Mouse (Mus musculus): ENCODE data around the gene Snx10.
"Not testable (repeated sequence)": the region's sequence is repeated elsewhere in the genome, so short reads cannot be mapped to it uniquely, and the experiment has no call there.

The Snx10 gene

GRCm38 (mm10) chr6:51523807-51524320 lies at the start of gene Snx10:
TSS of gene Snx10 (plus strand) at chr6:51523901.
- DNase-seq = peak; percentile 48

DNA sequence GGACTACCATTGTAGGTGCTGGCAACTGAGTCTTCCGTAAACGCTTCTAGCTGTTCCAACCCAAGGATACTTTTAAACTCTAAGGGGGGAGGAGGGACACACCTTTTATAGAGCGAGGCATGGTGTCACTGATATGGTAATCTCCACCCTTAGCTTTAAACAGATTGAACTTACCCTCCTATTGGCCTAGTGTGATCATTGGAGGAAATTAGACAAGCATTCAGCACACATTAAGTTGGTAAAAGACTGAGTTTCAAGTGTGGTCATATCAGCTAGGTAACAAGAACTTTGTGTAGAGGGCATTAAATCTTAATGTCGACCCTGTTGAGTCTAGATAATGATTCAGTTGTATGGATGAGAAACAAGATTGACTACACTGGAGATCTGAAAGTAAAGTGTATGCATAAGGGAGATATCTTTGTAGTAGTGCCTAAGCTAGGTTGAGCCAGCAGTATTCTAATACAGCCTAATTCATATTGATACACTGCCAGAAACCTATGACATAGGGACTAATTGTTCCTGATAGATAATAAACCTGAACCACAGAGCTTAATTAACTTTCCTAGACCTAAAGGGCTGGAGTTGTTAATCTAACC lies 44.5 kb upstream of the Snx10 start:
- no peak for DNase-seq

GRCm38 (mm10) chr6:51481548-51481947 lies 42.2 kb upstream of the Snx10 start:
- no peak for DNase-seq

DNA sequence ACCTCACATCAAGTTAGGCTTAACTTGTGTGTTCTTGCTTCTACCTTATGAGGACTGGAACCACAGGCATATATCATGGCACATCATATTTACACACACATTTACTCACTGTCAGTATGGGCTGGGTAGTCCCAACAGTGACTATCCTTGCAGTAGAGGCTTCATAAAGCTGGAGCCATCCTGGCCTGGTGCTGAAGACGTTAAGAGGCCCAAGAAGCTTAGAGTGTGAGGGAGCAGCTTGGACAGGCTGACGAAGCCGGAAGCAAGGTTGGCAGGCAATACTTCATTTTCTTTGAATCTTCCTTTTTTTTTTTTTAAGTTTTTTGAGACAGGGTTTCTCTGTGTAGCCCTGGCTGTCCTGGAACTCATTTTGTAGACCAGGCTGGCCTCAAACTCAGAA lies 39.8 kb upstream of the Snx10 start:
- no peak for DNase-seq

DNA sequence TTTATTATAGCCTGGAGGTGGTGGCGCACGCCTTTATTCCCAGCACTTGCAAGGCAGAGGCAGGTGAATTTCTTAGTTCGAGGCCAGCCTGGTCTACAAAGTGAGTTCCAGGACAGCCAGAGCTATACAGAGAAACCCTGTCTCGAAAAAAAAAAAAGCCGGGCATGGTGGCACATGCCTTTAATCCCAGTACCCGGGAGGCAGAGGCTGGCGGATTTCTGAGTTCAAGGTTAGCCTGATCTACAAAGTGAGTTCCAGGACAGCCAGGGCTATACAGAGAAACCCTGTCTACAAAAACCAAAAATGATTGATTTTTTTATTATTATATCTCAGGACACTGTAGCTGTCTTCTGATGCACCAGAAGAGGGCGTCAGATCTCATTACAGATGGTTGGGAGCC lies 39.1 kb upstream of the Snx10 start:
- DNase-seq = not testable (repeated sequence)

- DNase-seq = no peak
Observed at GRCm38 (mm10) chr6:51485646-51486045, 38.1 kb upstream of the Snx10 start.

DNA sequence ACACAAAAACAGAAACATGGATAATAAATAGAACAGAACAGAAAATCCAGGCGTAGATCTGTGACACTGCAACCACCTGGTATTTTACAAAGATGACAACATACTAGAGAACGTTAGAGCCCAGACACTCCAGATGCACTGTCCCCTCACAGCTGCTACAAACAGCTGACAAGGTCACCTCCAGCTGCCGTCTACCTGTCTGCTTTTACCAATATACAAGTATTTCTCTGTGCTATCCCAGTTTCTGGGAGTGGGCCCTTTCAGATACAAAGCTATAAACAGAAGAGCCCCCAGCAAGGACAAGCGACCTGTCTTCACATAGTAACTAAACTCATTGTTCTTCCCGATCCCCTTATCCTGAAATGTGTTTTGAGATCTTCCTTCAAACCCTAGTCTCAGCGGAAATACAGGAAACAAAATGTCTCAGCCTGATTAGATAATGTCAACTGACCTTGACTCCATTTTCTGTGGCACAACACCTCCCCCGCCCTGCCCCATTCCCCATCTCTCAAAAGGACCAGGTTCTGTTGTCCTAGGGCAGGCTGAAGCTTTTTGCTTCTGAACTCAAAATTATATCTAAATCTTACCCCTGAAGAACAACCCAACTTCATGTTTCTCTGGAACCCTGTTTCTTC lies 37.5 kb upstream of the Snx10 start:
- no peak for DNase-seq

DNA sequence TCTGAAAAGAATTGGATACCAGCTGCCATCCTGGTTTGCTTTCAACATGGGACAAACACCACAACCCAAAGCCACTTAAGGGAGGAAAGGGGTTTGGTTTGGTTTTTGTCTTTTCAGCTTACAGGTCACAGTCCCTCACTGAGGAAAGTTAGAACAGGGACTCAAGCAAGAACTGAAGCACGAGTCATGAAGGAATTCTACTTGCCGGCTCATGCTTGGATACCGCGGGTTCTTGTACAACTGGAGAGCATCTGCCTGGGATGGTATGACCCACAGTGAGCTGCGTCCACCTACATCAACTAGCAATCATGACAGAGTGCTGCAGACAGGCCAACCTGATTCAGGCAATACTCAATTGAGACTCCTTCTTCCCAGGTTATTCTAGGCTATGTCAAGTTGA lies 37.0 kb upstream of the Snx10 start:
- DNase-seq = no peak

DNA sequence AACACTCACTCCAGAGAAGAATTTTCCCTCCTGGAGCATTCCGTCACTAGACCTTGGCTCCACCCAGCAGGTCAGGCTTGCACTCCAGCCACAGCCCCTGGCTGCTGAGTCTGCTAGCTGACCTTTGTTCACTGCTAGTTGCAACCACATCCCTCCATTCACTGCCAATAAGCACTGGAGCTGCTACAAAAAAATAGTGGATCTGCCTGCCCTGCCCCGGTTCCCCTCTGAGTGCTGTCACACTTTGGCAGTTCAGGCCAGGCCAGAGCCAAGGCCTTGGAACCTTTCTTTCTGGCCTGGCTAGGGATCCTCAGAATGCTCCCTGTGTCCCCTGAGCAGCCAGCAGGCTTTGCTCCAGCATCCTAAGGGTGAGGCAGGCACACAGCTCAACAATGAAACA lies 33.9 kb upstream of the Snx10 start:
- DNase-seq = peak; percentile 66

DNA sequence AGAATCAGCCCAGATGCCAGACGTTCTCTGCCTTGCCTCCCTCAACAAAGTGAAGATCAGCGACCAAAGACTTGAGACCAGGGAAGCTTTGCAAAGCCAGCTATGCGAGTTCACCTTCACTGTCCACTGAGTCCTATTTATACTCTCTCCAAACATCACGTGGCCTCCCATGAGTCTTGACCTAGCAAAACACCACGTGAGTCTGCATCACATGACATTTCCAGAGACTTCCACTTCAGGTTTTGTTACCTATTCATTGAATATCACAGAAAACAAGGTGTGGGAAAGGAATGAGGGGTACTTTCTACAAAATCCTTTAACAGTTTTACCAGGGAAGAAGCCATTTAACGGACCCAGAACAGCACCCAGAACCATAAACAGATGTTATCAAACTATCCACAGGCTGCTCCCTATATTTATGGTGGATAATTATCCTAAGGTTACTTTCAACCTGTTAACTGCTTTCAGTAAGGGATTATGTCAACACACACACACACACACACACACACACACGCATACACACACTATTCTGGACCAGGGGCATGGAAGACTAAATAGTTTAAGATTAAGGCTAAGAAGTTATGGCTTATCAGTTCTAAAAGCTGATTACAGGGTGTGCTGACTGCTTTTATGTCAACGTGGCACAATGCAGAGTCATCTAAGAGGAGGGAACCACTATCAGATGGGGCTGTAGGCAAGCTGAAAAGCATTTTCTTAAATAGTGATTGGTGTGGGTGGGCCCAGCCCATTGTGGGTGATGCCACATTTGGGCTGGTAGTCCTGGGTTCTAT lies 26.2 kb upstream of the Snx10 start:
- no peak for DNase-seq

DNA sequence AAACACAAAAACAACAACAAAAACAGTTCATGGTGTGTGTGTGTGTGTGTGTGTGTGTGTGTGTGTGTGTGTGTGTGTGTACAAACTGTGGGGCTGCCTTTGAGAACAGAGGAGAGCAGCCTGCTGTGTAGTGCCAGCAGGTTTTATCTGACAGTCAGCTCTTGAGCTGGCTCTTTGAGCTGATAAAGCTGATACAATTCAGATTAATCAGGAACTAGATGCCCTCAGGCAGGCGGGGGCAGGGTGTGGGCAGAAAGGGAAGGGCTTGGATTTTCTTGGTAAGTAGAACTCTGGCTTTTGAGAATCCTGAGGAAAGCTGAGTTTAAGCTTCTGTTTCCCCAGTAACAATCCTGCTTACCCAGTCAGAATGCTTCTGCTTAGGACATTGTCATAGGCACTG lies 18.0 kb upstream of the Snx10 start:
- DNase-seq = no peak

GRCm38 (mm10) chr6:51507556-51507955 lies 16.1 kb upstream of the Snx10 start:
- DNase-seq = no peak

GRCm38 (mm10) chr6:51508750-51509648 lies 14.7 kb upstream of the Snx10 start:
- peak; percentile 74 for DNase-seq

GRCm38 (mm10) chr6:51510094-51510493 lies 13.6 kb upstream of the Snx10 start:
- DNase-seq = peak; percentile 29

GRCm38 (mm10) chr6:51510946-51511345 lies 12.8 kb upstream of the Snx10 start:
- DNase-seq = no peak

DNA sequence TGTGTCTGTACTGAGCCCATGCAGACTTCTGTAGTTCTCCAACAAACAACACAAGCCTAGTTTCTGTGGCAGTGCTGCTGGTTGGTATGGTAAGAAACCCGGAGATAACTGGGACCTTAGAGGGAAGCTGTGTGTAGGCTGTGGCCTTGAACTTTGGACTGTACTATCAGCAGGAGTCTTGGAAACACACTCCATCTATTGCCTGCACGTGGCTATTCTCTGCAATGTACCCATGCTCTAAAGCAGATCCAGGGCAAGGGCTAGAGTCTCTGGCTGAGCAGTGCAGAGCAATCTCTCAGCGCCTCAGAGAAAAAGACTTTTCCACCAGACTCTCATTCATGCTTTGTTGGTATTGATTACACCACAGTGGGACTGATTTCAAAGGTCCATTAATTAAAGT lies 10.0 kb upstream of the Snx10 start:
- DNase-seq = no peak

DNA sequence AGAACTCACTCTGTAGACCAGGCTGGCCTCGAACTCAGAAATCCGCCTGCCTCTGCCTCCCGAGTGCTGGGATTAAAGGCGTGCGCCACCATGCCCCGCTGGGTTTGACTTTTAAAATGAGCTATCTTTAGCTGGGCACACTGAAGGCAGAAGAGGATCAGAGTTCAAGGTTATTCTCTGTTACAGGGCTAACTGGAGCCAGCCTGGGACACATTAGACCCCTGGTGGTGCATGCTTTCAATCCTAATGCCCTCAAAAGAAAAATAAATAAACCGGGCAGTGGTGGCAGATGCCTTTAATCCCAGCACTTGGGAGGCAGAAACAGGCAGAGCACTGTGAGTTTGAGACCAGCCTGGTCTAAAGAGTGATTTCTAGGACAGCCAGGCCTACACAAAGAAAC lies 8.8 kb upstream of the Snx10 start:
- DNase-seq = no peak

- peak; percentile 14 for DNase-seq
Observed at GRCm38 (mm10) chr6:51523310-51523709, 391 bp upstream of the Snx10 start.

GRCm38 (mm10) chr6:51524321-51524931 lies 725 bp downstream of the Snx10 start:
- peak; percentile 17 for DNase-seq

- DNase-seq = no peak
Observed at GRCm38 (mm10) chr6:51525001-51525400, 1.3 kb downstream of the Snx10 start.

DNA sequence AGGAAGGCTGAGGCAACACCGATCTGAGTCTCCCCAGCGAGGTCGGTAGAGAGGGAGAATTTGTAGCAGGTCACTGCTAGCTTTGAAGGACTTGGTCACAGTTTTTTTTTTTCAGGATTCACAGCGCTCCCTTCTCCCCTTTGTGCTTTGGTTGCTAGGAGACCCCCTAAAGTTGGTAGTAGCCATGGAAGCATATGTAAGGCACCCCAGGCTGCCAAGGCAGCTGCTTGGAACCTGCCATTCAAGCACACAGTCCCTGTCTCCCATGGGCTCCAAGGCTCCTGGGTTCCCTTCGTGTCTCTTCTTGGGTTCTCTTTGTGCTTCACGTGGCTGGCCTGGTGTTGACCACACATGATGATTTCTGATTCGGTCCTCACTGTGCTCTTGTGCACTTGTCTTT lies 5.8 kb downstream of the Snx10 start:
- DNase-seq = no peak

- no peak for DNase-seq
Observed at GRCm38 (mm10) chr6:51533467-51534200, 9.9 kb downstream of the Snx10 start.
